Mouse (Mus musculus) thymus, postnatal 4 days (tissue): Measurements from ENCODE around the gene Cip2a.
A peak's percentile ranks its signal among the peaks of the same experiment; 100 is the strongest.

Source experiments
- DNase-seq: peaks from one replicate; pipeline ENCODE4 v3.0.0; 2021

Cip2a gene

GRCm38 (mm10) chr16:48993559-48994342 lies at the start of gene Cip2a, which contains the start of gene Dzip3:
Cip2a (plus strand) TSS chr16:48994185.
Dzip3 (minus strand) TSS chr16:48994165.
- peak; percentile 91 for DNase-seq

- no peak for DNase-seq
These were observed 21.0 kb upstream of the Cip2a start for GRCm38 (mm10) chr16:48972996-48973395.

- DNase-seq: peak; percentile 50
These were observed 20.4 kb upstream of the Cip2a start for GRCm38 (mm10) chr16:48973548-48973947.

- DNase-seq: no peak
These were observed 14.0 kb upstream of the Cip2a start for GRCm38 (mm10) chr16:48979965-48980364.

GRCm38 (mm10) chr16:48985034-48985627 lies 8.9 kb upstream of the Cip2a start:
- no peak for DNase-seq

GRCm38 (mm10) chr16:48989700-48990099 lies 4.3 kb upstream of the Cip2a start:
- DNase-seq: no peak

GRCm38 (mm10) chr16:48992437-48993230 lies 1.4 kb upstream of the Cip2a start:
- DNase-seq: no peak

- no peak for DNase-seq
These were observed 790 bp upstream of the Cip2a start for GRCm38 (mm10) chr16:48993231-48993558.

GRCm38 (mm10) chr16:48994343-48994693 lies 333 bp downstream of the Cip2a start:
- no peak for DNase-seq

- no peak for DNase-seq
These were observed 10.2 kb downstream of the Cip2a start for GRCm38 (mm10) chr16:49004151-49004550.

GRCm38 (mm10) chr16:49016620-49017332 lies 22.8 kb downstream of the Cip2a start:
- DNase-seq: no peak

- no peak for DNase-seq
These were observed 41.9 kb downstream of the Cip2a start for GRCm38 (mm10) chr16:49035852-49036251.

- no peak for DNase-seq
These were observed 43.8 kb downstream of the Cip2a start for GRCm38 (mm10) chr16:49037771-49038170.

- DNase-seq: no peak
These were observed 46.7 kb downstream of the Cip2a start for GRCm38 (mm10) chr16:49040554-49041221.

GRCm38 (mm10) chr16:49049214-49049613 lies 55.2 kb downstream of the Cip2a start:
- DNase-seq: no peak

GRCm38 (mm10) chr16:49057186-49057585 lies 63.2 kb downstream of the Cip2a start, which contains the start of gene Myh15:
Myh15 (plus strand) TSS chr16:49057486.
- DNase-seq: no peak
